Mouse (Mus musculus) kidney, postnatal 14 days (tissue): Measurements from ENCODE around the gene Rc3h1.
"Not testable (repeated sequence)": the region's sequence is repeated elsewhere in the genome, so short reads cannot be mapped to it uniquely, and the experiment has no call there.

Experiments
- DNase-seq: peaks from one replicate; pipeline ENCODE4 v3.0.0; 2022; ENCODE audit warnings: mixed read lengths

The Rc3h1 gene

DNA sequence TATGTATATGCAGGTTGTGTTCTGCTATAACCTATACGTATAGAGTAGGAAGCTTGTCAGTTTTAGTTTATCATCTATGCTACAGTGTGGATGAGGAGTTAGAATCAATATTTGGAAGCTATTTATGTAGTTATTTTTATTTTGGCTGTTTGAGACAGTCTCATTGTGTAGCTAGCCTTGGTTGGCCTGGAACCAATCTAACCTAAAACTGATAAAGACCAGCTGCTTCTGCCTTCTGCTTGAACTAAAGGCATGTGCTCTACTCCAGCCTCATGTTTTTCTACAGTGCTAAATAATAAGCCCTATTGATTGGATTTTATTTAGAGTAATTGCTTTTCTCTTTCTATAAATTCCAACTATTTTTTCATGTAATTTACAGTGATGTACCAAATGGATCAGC, 61.0 kb downstream of the Rc3h1 start:
- DNase-seq = peak; percentile 55

DNA sequence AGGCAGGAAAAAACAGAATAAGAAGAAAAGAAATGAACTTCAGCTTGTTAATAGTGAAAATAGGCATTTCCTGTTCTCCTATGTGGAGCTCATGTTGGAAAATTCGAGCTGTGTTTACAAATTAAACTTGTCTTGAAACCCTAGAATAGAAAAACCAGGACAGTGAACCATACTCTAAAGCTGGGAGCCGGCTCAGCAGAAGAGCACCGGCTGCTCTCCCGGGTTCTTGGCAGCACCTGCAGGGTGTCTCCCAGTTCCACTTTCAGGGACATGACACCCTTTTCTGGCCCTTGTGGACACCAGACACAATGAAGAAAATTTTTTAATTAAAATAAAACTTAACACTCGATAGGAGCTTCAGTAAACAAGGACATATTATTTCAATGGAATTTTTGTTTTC, 62.4 kb downstream of the Rc3h1 start:
- no peak for DNase-seq

DNA sequence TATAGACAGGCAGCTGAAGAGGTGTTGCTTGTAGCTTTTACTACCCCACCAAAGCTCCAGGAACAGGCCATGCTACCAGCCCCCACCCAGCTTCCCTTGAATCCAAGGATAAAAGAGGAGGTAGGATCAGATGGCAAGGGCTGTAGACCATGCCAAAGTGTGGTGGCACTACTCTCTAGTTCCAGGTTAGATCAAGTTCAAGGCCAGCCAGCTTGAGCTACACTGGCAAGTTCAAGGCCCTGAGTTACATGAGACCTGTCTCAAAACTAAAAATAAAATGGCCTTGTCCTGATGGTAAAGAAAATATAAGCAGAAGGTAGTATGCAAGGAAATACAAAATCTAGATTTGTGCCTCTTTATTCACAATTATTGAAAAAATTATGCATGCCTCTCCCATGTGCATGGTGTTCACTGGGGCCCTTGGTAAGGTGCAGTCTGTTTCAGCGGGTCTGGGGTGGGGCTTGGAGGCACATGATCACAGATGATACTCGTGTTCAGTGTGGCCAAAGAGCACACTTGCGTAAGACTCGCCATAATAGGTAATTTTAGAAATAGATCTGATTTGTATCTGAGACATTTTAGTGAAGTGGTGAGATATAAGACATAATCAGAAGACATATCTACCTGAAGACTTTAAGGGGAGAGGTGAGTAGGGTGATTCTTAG, 72.0 kb downstream of the Rc3h1 start, which contains the start of gene Serpinc1:
Serpinc1 (plus strand) TSS at position 515 of the 665 bp plus-strand sequence.
- DNase-seq = no peak

DNA sequence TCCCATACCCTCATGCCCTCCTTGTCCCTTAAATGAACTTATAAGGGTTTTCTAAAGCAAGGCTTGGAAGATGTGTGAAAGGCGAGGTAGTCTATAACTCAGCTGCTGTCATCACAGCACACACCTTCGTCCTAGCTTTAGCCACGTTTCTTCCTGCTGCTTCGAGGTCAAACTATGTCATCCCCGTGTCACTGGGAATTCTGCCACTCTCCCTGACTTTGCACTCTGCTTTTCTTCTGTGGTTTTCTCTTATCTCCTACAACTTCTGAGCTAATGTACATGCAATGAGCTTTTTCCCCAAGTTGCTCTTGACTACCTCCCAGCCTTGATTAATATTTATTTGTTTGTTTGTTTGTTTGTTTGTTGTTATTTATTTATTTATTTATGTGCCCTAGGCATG, 73.8 kb downstream of the Rc3h1 start:
- DNase-seq = no peak

DNA sequence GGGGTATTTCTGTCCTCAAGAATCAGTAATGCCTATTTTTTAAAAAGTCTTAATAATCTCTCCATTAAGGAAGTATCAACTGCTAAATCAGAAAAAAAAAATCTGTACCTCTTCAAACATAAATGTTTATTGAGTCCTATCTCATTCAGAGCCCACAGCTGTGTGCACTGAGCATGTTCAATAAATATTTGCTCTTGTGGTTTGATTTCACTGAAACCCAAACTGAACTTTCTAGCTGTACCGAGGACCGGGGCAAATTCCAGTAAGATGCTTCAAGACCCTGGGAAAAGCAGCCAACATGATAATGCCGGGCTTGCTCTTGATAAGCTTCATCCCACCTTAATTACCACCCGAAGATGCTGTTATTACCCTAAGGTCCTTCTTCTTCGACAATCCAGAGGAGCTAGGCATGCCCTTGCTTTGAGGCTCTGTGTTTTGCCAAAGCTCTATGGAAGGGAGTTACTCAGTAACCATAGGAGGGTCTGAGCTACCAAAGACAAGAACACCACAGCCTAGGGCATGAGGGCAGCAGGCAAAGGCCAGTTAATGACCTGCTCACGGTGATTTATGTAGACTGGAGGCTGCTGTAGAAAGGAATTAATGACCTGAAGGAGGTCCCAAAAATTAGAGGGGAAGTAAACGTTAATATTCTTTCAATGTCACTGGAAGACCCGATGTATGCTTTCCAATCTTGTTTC, 74.5 kb downstream of the Rc3h1 start:
- peak; percentile 24 for DNase-seq

DNA sequence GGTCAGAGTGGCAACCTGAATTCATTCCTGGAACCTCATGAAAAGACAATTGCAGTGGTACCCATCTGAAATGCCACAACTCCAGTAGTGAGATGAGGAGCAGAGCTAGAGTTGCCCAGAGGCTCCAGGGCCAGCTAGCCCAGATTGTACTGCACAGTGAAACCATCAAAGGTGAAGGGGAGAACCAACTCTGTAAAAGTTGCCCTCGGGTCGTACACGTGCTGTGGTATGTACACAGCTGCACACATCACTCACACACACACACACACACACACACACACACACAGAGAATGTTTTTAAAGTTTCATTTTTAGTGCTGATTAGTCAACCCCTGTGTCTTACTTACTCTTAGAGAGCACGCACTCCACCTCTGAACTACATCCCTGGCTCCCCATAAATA, 75.1 kb downstream of the Rc3h1 start:
- no peak for DNase-seq

DNA sequence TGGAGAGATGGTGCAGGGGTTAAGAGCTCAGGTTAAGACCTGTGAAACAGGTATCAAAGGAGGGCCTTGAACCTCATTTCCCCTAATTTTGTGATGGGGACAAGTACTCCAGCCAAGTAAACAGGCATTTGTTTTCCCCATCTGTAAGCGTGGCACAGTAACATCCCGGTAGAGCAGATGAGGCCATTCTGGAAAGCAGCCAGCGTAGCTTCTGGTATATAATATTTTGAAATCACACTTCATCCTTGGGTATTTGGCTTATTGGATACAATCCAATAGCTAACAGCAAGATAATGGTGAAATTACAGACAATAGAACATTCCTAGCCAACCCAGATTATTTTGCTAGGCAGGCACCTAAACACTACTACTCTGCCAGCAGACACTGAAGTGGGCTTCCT, 76.7 kb downstream of the Rc3h1 start:
- no peak for DNase-seq

DNA sequence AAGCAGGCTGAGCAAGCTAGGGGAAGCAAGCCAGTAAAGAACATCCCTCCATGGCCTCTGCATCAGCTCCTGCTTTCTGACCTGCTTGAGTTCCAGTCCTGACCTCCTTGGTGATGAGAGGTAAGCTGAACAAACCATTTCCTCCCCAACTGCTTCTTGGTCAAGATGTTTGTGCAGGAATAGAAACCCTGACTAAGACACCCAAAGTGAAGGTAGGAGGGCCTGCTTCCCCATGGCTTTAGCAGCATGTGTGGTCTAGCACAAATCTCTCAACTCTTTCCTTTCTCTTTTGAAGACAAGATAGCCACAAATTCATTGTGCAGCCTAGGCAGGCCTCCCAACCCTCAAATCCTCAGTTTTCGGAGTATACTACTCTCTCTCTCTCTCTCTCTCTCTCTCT, 78.5 kb downstream of the Rc3h1 start:
- DNase-seq = not testable (repeated sequence)

DNA sequence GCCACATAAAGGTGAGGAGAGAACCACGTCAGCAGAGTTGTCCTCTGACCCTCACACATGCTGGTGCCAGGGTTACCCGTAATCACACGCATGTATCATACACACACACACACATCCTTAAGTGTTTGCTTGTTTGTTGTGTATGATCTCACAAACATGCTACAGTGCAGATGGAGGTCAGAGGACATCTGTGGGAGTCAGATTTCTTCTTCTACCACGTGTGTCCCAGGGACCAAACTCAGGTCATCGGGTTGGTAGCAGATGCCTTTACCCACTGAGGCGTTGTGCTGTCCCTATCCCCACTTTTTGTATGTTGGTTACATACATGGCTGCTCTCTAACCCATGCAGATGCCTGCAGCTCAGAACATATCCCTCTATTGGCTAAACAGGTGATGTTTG, 79.3 kb downstream of the Rc3h1 start:
- DNase-seq = no peak

DNA sequence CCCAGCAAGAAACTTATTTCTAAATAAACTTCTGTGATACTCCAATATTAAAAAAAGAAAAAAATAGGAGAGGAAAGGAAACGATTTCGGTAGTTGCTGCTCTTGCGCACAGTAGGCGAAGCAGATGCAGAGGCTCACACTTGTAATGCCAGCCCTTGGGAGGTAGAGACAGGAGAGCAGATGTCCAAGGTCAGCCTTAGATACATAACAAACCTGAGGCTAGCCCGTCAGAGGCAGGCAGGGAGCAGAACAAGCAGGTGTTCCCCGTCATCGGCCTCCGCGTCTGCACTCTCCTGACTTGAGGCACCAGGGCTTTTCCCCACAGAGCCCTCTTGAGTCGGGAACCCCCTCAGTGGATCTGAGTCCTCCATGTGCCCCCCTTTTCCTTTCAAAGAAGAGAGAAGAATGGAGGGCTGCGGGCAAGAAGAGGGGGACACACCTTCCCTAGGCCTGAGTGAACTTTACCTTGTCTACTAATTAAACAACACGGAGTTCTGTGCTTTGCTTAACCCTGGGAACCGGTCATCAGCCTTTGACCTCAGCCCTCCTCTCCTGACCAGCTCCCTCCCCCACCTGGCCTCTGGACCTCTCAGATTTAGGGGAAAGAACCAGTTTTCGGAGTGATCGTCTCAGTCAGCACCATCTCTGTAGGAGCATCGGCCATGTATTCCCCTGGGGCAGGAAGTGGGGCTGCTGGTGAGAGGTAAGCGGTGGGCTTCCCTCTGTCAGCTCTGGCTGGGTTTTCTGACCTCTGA, 80.8 kb downstream of the Rc3h1 start:
- DNase-seq = no peak

DNA sequence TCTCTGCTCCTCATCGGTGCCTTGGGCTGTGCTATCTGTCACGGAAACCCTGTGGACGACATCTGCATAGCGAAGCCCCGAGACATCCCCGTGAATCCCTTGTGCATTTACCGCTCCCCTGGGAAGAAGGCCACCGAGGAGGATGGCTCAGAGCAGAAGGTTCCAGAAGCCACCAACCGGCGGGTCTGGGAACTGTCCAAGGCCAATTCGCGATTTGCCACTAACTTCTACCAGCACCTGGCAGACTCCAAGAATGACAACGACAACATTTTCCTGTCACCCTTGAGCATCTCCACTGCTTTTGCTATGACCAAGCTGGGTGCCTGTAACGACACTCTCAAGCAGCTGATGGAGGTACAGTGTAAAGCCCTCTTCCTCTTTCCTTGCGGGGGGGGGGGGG, 83.2 kb downstream of the Rc3h1 start:
- DNase-seq = no peak

DNA sequence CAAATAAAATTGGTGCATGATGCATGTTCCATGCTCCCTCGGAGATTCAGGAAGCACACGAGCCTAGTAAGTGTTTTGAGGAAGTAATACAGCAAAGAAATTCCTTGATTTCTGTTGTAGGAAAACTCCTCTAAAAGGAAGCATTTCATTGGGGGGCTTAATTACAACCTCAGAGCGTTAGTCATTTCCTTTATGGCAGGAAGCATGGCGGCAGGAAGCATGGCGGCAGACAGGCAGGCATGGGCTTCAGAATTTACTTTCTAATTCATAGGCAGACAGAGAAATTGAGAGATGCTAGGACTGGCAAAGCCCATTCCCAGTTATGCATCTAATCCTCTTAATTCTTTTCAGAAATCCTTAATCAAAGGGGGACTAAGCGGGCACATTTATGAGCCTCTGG, 87.6 kb downstream of the Rc3h1 start:
- no peak for DNase-seq

DNA sequence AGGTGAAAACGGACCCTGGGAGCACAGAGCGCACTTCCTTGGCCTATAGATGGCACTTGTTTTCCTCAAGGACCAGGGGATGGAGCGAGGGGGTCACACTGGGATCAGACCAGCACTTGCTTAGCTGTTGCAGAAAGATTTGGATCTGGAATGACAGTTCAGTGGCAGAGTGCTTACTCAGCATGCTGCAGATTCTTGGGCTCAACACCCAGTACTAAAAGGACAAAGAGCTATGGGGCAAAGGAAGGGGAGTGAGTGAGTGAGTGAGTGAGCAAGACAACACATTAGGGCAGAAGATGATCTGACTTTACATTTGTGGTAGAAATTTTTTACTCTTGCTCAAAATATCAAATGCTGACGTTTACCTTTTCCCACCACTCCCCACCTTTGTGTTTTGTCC, 98.7 kb downstream of the Rc3h1 start:
- no peak for DNase-seq

DNA sequence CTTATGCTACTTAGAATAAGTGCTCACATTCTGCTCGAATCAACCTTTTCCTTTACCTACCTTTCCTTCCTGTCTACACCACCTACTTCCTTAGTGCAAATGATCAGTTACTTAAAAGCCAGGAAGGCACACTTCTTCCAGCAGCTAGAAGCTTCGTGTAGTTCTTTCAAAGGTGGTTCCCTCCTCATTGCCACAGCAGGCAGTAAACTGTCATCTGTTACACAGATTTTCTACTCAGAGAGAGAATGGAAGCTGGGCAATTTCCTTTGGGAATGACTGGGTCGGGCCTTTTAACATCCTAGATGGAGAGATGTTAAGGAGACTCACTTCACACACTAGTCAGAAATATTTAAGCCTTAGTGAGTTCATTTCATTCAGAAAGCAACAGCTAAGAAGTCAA, 99.3 kb downstream of the Rc3h1 start:
- no peak for DNase-seq

DNA sequence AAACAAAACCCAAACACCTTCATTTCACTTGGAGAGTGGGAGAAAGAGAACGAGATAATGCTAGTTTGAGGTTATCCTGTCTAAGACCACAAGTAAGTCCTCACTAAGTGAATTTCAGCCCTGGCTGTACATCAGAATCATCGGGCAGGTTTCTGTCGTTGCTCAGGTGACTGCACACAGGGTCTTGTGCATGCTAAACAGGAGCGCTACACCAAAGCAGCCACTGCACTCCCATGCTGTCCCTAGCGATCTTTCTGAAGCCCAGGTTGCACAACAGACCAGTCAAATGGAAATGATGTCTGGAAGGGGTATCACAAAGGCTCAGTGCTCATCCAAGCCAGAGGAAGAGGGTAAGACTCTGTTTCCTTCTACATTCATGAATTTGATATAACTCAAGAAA, 100.3 kb downstream of the Rc3h1 start:
- no peak for DNase-seq

DNA sequence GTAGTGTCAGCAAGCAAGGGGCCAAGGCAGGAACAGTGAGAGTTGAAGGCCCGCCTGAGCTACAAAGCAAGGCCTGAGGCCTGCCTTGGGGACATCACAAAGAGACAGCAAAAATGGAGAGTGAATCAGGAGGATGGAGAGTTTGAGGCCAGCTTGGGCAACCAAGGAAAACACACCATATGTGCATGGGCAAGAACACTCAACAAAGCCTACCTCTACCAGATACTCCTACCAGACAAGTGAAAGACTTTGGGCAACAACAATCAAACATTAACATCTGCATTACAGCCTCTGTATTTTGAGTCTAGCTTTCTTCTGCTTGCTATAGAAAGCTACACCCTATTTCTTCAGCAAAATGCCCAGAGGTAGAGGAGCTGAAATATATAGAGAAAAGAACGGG, 101.8 kb downstream of the Rc3h1 start:
- DNase-seq = no peak

DNA sequence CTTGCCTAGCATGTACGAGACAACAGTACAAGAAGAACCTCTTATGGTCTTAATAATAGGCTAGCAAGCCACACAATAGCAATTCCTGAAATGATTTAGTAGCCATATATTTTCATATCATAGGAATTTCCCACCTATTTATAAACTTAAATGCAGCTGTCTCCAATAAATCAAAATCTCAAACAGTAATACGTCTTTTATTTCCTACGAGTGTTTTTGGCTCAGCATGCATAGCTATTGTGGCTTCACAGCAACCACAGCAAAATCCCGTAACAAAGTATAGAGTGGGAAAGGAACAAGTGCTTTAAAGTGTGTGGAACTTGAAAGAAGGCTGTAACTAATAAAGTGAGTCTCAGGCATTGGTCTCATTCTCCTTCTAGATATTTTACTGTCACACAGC, 104.2 kb downstream of the Rc3h1 start:
- no peak for DNase-seq

DNA sequence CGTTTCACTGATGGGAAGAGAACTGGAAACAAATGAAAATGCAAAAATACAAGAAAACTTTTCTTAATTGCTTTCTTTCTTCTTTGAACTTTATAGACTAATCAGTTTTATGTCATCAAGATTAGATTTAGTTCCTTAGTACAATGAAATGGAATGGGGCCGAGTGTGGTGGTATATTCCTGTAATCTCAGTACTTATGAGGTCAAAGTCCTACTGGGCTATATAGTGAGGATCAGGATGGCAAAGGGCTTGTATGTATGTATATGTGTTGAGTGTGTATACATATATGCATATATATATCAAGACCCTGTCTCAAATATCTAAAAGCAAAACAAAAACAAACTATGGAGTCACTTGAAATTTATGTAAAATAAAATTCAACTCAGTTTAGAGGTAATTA, 110.2 kb downstream of the Rc3h1 start:
- DNase-seq = no peak

DNA sequence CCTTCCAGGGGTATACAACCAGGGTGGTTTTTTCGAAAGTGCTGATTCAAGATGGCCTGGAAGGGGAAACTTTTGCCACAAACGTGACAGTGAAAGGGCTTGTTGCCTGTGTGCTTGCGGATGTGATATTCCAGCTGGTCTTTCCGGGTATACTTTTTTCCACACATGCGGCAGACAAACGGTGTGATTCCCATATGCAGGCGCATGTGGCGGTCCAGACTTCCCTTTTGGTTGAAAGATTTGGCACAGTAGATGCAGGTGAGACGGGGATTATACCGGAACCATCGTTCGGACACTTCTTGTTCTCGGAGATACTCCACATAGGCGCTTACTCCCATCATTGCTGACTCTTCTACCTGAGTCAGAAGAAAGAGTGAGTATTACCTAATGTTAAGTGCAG, 113.8 kb downstream of the Rc3h1 start:
- DNase-seq = no peak
